Mouse (Mus musculus) gastrocnemius, postnatal 4 days (tissue): ENCODE data around the gene Ttyh2. TPM values are rescaled to one million over a fixed set of nuclear protein-coding genes. Genes with fewer than 3 reads are reported as not detected.

Experiments used
- DNase-seq, 2 experiments: peaks; one replicate each; pipeline ENCODE4 v3.0.0; 2021 to 2022; ENCODE audit warnings: low spot score in 2 of 2, mixed read lengths in 2 of 2
- total RNA-seq, 2 experiments: library from RNA; stranded (reverse); gene quantifications; 2 replicates each; pipeline ENCODE4 v1.2.3; 2021

Gene Ttyh2
- total RNA-seq, 2 experiments from 2014 or later, result 101 to 108 TPM

DNA sequence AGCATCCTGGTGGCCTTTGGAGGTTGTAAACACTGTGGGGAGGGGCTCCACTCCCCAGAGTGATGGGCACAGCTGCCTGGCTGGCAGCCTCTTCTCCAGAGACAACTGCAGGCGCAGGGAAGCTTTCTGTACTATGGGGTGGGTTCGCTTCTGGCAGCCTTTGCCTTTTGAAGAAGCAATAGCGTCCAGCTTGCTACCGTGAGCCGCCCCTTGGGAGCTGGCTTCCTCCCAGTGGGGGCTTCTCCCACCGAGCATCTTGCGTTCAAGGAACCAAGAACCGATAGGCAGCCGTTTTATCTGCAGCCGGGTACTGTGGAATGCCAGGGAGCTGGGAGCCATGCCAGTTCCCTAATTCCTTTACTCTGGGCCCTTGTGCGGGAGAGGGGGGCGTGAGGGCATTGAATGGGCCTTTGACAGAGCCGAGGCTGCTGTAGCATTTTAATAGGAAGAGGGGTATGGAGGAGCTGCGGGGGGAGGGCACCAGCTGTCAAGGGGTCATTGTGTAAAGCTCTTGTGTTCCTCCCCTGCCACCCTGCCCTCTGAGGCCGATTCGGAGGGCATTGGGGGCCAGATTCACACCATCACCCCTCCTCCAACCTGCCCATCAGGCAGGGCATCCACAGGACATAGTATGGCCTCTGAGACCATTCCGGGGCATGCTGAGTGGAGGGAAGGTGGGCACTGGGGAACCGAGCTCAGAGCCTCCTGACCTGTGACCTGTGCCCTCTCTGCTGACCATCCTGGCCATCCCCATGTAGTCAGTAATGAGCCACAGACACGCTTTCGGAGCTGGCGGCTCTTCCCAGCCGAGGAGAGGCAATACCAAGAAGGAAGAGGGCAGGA, 29.1 kb downstream of the Ttyh2 start:
- peak in 1 of 2 experiments; percentile 66 for DNase-seq

GRCm38 (mm10) chr11:114706358-114706757, 31.1 kb downstream of the Ttyh2 start:
- no peak for DNase-seq

- DNase-seq, result no peak
These were observed 36.2 kb downstream of the Ttyh2 start for GRCm38 (mm10) chr11:114711393-114711792.

DNA sequence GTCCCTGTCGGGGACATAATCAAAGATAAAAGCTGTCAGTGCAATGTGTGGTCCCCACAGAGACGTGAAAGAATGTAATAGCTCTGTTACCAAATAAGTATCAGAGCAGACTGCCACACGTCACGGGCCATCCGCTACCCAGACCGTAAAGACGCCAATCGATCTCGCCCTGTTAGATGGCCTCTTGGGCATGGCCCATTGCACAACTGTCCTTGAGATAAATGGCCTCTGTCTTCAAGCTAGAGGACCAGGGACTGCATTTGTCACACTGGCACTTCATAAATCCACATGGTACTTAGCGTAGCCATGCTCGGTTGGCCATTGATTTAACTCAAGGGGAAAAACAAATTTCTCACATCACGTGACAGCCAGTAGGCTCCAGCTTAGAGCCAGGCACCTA, 36.6 kb downstream of the Ttyh2 start:
- DNase-seq, result no peak

DNA sequence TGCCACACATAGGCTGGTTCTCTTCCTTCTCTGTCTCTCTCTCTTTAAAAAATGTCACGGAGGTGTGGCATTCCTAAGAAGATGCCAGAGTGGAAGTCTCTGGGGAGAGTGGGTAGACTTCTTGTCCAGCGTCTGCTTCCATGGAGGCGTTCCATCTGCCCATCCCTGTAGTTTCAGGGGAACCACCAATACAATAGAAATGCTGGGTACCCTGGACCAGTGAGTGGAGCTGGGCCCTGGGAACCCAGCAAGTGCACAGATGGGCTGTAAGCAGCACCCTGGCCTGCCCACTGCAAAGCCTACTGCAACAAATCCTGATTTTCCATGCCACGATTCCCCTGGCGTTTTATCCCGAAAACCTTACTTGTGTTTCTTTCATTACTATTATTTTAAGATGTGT, 39.3 kb downstream of the Ttyh2 start:
- no peak for DNase-seq

DNA sequence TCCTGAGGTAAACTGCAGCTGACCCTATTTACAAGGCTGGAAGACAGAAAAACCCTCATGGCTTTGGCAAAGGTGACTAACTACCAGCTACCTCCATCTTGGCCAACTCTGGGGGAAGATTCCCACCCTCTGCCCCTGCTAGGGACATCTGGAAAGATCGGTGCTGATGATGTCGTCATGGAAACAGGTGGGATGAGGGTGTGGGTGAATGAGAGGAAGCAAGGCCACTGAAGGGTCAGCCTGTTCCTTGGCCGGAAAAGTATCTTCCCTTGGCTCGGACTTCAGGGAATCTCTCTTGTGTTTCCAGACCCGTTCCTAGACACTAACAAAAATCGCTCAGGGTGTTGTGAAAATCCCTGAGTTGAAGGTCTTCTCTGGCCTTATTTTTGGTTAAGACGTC, 40.3 kb downstream of the Ttyh2 start:
- DNase-seq, result no peak

DNA sequence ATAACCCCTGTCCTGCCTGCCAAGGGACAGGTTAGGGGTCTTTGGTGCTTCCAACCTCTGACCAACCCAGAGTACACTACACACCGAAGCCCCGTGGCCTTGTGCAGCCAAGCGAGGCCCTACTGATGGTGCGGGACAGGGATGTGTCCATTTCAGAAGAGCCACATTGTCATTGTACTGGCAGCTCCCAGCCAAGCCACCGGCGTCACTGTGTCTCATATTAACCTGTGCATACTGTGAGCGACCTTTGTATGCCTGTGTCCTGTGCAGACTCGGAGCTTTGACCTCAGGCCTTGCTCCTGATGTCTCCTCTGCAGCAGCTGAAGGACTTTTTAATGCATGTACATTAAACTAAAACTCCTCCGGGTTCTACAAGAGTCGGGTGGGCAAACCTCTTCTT, 45.3 kb downstream of the Ttyh2 start:
- DNase-seq, result no peak

DNA sequence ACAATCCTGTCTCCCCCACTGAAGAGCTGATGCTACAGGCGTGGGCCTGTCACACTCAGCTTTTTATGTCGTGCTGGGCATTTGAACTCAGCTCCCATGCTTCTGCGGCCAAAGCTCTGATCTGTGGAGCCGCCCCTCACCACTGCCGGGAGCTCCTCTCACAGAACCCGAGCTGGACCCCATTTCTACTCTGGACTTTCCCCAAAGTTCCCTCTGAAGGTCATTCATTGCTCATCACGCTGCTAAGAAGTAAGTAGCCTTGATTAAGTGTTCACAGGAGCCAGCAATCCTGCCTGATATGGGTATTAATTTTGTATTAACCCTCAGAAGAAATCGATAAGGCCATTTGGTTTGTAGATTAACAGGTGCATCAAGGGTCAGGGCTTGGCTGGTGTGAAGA, 47.2 kb downstream of the Ttyh2 start:
- DNase-seq, result no peak

DNA sequence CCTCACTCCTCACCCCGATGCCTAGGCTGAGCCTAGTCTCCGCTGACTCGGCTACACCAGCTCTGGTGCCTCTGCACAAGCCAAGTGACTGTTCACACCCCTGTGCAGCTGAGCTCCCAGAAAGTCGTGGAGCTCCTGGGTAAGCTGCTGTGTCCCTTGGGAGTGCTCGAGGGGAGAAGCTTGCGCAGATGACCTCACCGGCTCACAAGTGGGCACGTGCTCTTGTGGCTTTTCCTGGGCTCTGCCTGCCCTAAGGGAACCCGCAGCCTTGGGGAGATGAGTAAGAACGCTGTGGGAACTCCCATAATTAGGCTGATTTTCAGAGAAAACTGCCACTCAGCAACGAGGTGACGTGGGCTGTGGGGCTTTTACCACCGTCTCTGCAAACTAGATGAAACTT, 47.8 kb downstream of the Ttyh2 start:
- DNase-seq, result no peak

- peak; percentile 45 to 70 for DNase-seq
These were observed 49.8 kb downstream of the Ttyh2 start for GRCm38 (mm10) chr11:114724787-114725590.

GRCm38 (mm10) chr11:114726965-114727825, 52.0 kb downstream of the Ttyh2 start, which contains the start of gene Dnaic2:
Dnaic2 (plus strand) TSS chr11:114727408.
- peak; percentile 61 to 77 for DNase-seq

DNA sequence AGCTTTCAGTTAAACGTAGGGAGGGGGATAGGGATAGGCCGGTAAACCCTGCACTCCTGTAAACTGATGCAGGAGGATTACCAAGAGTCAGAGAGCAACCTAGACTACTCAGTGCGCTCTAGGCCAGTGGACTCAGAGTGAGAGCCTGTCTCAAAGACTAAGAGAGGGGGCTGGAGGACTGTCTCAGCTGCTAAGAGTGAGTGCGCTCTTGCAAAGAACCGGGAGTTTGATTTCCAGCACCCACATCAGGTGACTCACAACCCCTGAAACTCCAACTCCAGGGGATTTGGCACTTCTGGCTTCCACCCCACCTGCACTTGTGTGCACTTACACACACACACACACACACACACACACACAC, 52.6 kb downstream of the Ttyh2 start:
- DNase-seq, result no peak

DNA sequence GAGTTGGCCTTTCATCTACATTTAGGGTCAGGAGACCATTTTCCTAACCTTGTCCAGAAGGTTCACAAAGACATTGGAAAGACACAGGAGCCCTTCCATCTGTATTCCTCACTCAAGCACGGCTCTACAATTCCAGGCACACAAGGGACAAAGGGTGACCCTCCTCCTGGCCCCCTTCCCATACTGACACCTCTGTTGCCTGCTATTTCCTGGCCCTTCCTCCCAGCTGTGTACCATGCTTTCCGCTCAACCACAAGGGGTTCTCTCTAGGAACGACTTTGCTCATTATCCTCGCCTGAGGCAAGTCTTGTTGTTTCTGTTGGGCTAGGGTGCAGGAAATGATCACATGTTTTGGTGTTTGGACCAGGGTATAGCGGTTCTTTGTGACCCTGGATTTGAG, 53.1 kb downstream of the Ttyh2 start:
- DNase-seq, result no peak

- DNase-seq, result no peak
These were observed 54.7 kb downstream of the Ttyh2 start for GRCm38 (mm10) chr11:114729832-114730363.

- no peak for DNase-seq
These were observed 56.5 kb downstream of the Ttyh2 start for GRCm38 (mm10) chr11:114731711-114732110.

- DNase-seq, result no peak
These were observed 57.7 kb downstream of the Ttyh2 start for GRCm38 (mm10) chr11:114732890-114733289.

- no peak for DNase-seq
These were observed 60.9 kb downstream of the Ttyh2 start for GRCm38 (mm10) chr11:114736111-114736510.

DNA sequence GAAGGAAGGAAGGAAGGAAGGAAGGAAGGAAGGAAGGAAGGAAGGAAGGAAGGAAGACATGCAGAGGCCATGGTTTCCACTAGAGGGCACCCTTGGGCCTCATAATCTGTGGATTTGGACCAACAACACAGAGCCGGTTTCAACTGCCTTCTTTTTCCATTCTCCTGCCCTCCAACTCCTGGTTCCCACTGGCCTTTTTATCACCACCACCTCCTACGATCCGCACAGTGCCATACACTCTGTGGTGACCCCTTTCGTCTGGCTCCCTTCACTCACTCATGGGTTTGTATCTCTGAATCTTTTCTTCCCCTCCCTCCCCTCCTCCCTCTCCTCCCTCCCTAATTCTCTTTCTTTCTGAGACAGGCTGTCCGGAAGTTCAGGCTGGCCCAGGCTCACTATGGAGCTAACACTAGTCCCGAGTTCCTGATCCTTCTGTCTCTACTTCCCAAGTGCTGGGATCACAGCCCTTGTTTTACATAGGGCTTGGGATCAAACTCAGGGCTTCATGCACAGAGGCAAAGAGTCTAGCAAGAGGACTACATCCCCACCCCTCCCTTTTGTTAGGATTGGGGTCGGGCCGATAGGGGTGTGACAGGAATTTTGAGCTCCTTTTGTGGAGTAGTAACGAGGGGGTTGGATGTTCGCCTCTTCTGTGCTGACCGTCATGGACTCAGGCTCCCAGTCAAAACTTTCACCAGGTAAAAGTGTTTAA, 61.8 kb downstream of the Ttyh2 start:
- peak in 1 of 2 experiments; percentile 57 for DNase-seq

GRCm38 (mm10) chr11:114740598-114740997, 65.4 kb downstream of the Ttyh2 start:
- DNase-seq, result no peak

- DNase-seq, result no peak
These were observed 66.2 kb downstream of the Ttyh2 start for GRCm38 (mm10) chr11:114741451-114741850.
